Mouse (Mus musculus) olfactory bulb, adult 2 months (tissue): ENCODE measurements at regions not wholly inside any gene's neighbourhood (a gene's known extent, or its start where the extent isn't known, plus 50 kb on each side); places are given as distances from the start of the nearest gene placed in this dataset.

Experiments
- CTCF ChIP-seq: fragments of 200-500 bp; IDR thresholded peaks from 2 replicates; pipeline ENCODE4 v1.5.1; 2012; ENCODE audit warnings: low read depth, mild to moderate bottlenecking, low read length, moderate library complexity; ENCODE audit not compliant: insufficient read depth
- POLR2A ChIP-seq: fragments of 200-500 bp; IDR thresholded peaks from 2 replicates; pipeline ENCODE4 v1.6.1; 2012; ENCODE audit warnings: mild to moderate bottlenecking, low read depth, low read length, moderate library complexity; ENCODE audit not compliant: insufficient read depth

DNA sequence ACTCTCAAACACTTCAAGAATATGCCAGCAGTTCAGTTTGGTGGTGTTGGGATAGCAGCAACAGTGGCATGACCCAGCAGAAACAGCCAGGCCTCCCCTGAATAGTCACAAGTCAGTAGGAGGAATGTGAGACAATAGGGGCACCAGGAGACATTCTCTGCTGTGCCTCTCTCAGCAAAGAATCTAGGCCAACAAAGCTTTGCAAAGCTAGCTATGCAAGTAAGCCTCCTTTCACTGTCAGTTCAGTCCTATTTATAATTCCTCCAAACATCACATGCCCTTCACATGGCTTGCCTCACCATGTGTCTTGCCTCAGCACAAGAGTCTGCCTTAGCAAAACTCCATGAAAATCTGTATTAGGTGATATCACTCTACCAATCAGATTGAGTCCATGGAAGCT, 454.1 kb upstream of the Celf2 start:
- no peak for TF ChIP-seq CTCF
- TF ChIP-seq POLR2A, result no peak
